Mouse (Mus musculus): ENCODE measurements around the gene Msi2.
A peak's percentile ranks its signal among the peaks of the same experiment; 100 is the strongest.

The Msi2 gene

GRCm38 (mm10) chr11:88585880-88586279 lies 132.4 kb downstream of the Msi2 start:
- DNase-seq = no peak

GRCm38 (mm10) chr11:88585171-88585632 lies 133.1 kb downstream of the Msi2 start:
- DNase-seq = peak; percentile 36

GRCm38 (mm10) chr11:88583866-88584265 lies 134.4 kb downstream of the Msi2 start:
- DNase-seq = no peak

GRCm38 (mm10) chr11:88583259-88583833 lies 135.0 kb downstream of the Msi2 start:
- no peak for DNase-seq

GRCm38 (mm10) chr11:88582781-88583180 lies 135.5 kb downstream of the Msi2 start:
- DNase-seq = no peak

- DNase-seq = no peak
Measured at GRCm38 (mm10) chr11:88582021-88582707, 136.1 kb downstream of the Msi2 start.

GRCm38 (mm10) chr11:88581375-88581774 lies 136.9 kb downstream of the Msi2 start:
- DNase-seq = no peak

- no peak for DNase-seq
Measured at GRCm38 (mm10) chr11:88578700-88579099, 139.6 kb downstream of the Msi2 start.

GRCm38 (mm10) chr11:88577076-88577475 lies 141.2 kb downstream of the Msi2 start:
- no peak for DNase-seq

GRCm38 (mm10) chr11:88576233-88576998 lies 141.9 kb downstream of the Msi2 start:
- no peak for DNase-seq

GRCm38 (mm10) chr11:88574575-88575360 lies 143.5 kb downstream of the Msi2 start:
- DNase-seq = no peak

- DNase-seq = no peak
Measured at GRCm38 (mm10) chr11:88573013-88573412, 145.3 kb downstream of the Msi2 start.

- DNase-seq = no peak
Measured at GRCm38 (mm10) chr11:88572461-88572860, 145.9 kb downstream of the Msi2 start.

- DNase-seq = no peak
Measured at GRCm38 (mm10) chr11:88570715-88571202, 147.6 kb downstream of the Msi2 start.

- DNase-seq = no peak
Measured at GRCm38 (mm10) chr11:88566613-88567606, 151.4 kb downstream of the Msi2 start.

- DNase-seq = no peak
Measured at GRCm38 (mm10) chr11:88564810-88565209, 153.5 kb downstream of the Msi2 start.

- no peak for DNase-seq
Measured at GRCm38 (mm10) chr11:88564363-88564762, 153.9 kb downstream of the Msi2 start.

GRCm38 (mm10) chr11:88561191-88561590 lies 157.1 kb downstream of the Msi2 start:
- DNase-seq = no peak

- no peak for DNase-seq
Measured at GRCm38 (mm10) chr11:88560634-88561033, 157.7 kb downstream of the Msi2 start.

GRCm38 (mm10) chr11:88559365-88559970 lies 158.8 kb downstream of the Msi2 start:
- no peak for DNase-seq

- DNase-seq = no peak
Measured at GRCm38 (mm10) chr11:88558731-88559130, 159.6 kb downstream of the Msi2 start.

All from right cerebral cortex, postnatal 25 days (tissue).